Mouse (Mus musculus) mouse trophoblast stem cell (cell line): ENCODE data around the gene Cd55b.
"Not testable (repeated sequence)": the region's sequence is repeated elsewhere in the genome, so short reads cannot be mapped to it uniquely, and the experiment has no call there.

Source experiments
- in situ Hi-C, 2 experiments: fragments of 300-500 bp; cut with MseI, MboI; formaldehyde crosslinking; loops; 2 replicates in 1 of 2; 3 replicates in 1 of 2; pipeline ENCODE4 v1.15.1; 2025

The Cd55b gene

DNA sequence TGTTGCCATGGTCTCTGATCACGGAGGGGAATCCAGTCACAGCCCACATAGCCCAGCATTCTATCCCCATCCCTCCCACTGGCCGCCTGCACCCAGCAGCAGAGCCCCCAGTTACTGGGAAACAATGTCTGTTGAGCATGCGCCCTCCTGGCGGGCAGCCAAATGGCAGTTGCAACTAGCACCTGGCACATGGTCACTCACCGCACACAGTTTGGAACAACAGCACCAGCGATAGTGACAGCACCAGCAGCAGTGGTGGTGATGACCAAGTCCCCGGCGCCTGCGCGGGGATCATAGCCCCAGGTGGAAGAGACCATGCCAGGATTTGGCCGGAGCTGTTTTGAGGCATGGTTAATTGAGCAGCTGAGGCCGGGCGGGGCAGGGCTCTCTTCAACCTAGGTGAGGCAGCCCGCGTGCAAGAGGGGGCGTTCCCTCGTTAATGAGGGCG is at the start of gene Cd55b:
Gene Cd55b, minus strand, starts transcription at position 346 of the 448 bp plus-strand sequence.
- in situ Hi-C loops, result no loop called here

GRCm38 (mm10) chr1:130470074-130470473 is 47.3 kb upstream of the Cd55b start:
- in situ Hi-C loops, result no loop called here

- in situ Hi-C loops, result no loop called here
Measured at GRCm38 (mm10) chr1:130467453-130467852, 44.6 kb upstream of the Cd55b start.

- in situ Hi-C loops, result no loop called here
Measured at GRCm38 (mm10) chr1:130464173-130464572, 41.4 kb upstream of the Cd55b start.

DNA sequence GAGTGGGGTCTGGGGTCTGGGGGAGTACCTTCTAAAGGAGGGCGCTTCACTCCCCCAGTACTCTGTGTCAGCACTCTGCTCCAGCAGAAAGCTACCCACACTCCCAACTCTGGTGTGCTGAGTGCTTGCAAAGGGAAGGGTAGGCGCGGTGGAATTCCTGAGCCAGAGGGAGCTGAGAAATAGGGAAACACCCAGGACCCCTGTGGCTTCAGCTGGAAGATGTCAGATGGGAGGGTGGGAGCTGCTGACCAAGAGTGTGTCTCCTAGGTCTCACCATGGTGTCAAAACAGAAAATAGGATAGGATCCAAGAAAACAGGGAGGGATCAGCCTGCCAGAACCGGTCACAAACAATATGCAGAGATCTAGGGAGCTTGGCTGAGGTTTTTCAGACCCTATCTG is 40.1 kb upstream of the Cd55b start:
- in situ Hi-C loops, result no loop called here

DNA sequence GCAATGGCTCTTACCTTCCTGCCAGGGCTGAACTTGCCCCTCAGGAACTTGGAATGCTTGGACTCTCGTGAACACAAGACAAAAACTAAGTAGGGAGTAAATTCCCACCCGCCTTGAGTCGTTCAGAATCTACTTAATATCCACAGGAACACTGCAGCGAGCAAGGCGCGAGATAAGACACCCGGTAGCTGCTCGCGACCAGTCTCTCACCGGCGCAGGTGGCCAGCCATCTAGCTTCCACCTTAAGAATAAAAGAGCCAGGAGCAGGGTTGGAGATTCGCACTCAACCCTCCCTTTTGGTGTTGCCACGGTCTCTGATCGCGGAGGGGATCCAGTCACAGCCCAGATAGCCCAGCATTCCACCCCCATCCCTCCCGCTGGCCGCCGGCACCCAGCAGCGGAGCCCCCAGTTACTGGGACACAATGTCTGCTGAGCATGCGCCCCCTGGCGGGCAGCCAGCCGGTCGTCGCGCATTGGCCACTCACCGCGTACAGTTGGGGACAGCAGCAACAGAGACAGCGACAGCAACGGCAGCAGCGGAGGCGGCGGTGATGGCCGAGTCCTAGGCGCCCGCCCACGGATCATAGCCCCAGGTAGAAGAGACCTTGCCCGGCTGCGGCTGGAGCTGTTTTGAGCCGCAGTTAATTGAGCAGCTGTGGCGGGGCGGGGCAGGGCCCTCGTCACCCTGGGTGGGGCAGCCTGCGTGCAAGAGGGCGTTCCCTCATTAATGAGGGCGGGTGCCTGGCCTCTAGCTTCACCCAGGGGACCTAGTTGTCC is 39.5 kb upstream of the Cd55b start, which contains the start of gene Cd55:
Gene Cd55, minus strand, starts transcription at position 661 of the 778 bp plus-strand sequence.
- in situ Hi-C loops, result no loop called here

DNA sequence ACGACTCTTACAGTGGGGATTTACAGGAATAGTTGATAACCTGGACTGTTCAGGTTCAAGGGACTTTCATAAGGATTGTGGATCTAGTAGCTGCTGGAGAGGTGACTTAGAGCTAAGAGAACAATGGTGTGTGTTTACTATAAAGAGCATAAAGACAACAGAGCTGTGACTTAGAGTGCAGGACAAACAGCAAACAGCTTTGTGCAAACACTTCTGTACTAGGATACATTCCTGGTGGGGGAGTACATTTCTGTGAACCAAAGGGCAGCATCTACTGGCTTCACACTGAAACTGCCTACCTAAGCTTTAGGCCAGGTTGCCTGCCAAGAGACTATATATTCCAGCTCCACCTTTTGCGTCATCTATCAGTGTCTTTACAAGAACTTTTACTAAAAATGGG is 32.3 kb upstream of the Cd55b start:
- in situ Hi-C loops, result no loop called here

- in situ Hi-C loops, result not testable (repeated sequence)
Measured at GRCm38 (mm10) chr1:130442930-130443329, 20.1 kb upstream of the Cd55b start.

GRCm38 (mm10) chr1:130430920-130431319 is 8.1 kb upstream of the Cd55b start:
- in situ Hi-C loops, result no loop called here

DNA sequence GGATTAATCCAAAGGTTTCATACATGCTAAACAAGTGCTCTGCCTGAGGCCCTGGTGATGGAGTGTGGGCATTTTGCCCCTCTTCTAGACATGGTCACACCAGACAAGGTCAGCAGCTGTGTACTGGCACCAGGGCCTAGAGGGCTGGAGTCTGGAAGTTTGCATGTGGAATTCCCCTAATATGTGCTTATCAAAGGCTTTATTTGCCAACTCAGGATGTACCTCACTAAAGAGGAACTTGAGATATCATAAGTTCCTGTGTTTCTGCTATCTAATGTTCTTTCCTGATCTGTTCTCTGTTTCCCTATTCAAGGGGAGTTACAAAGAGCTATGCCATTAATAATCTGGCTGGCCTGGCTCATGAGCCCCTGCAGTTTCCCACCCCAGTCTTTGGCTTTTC is 5.9 kb upstream of the Cd55b start:
- in situ Hi-C loops, result not testable (repeated sequence)

DNA sequence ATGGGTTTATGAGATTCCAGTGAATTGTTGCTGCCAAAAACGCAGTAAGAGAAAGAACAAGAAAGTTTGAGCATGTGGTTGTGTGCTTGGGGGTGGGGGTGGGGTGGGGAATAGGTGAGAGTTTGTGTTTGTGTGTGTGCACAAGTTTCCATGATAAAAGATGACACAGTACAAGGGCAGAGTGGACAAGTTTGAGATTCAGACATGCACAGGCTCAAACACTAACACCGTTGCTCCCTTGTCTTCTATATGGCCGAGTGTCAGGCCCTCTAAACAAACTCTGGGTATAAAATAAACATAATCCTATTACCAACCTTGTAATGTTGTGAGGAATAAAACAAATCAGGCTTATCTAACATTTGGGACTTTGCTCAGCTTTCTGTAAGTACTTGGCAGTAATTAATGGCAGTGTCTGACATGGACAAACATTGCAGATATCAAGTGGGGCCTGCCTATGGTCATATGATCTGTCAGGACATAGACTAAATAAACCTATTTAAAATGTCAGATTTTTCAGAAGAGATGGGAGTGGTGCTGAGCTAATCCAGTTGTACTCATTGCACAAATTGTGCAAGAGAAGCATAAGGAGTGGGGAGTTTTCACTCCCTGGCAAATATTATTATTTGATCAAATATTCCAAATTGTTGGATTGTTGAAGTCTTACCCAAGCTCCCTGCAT is 4.5 kb upstream of the Cd55b start:
- in situ Hi-C loops, result not testable (repeated sequence)

- in situ Hi-C loops, result not testable (repeated sequence)
Measured at GRCm38 (mm10) chr1:130422033-130422432, 776 bp downstream of the Cd55b start.

DNA sequence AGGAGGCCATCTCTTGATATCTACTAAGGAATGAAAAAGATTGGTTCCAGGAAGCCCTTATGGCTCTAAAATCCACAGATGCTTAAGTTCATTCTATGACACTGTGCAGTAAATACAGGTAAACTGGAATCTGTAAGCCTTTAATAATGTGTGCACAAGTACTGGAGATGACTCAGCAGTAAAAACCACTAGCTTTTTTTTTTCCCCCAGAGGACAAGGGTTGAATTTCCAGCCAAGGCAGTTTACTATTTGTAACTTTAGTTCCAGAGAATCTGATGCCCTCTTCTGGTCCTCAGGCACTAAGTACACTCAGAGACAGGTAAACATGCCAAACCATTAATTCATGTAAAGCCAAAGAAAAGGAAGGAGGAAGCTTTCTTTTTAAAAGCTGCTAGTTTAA is 25.7 kb downstream of the Cd55b start:
- in situ Hi-C loops, result not testable (repeated sequence)

DNA sequence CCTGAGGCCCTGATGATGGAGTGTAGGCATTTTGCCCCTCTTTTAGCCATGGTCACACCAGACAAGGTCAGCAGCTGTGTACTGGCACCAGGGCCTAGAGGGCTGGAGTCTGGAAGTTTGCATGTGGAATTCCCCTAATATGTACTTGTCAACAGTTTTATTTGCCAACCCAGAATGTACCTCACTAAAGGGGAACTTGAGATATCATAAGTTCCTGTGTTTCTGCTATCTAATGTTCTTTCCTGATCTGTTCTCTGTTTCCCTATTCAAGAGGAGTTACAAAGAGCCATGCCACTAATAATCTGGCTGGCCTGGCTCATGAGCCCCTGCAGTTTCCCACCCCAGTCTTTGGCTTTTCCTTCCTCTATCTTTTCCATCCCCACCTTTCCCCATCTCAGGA is 35.5 kb downstream of the Cd55b start:
- in situ Hi-C loops, result not testable (repeated sequence)

GRCm38 (mm10) chr1:130377726-130378429 is 44.9 kb downstream of the Cd55b start:
- in situ Hi-C loops, result no loop called here

- in situ Hi-C loops, result loop anchor here (25.0 kb wide), 2 partner anchors 212 to 887 kb away; no protein-coding TSS in a partner anchor
Measured at GRCm38 (mm10) chr1:130374173-130374785, 48.5 kb downstream of the Cd55b start.

GRCm38 (mm10) chr1:130373398-130374083 is 49.3 kb downstream of the Cd55b start:
- in situ Hi-C loops, result loop anchor here (25.0 kb wide), 2 partner anchors 211 to 886 kb away; no protein-coding TSS in a partner anchor

GRCm38 (mm10) chr1:130371895-130372528 is 50.8 kb downstream of the Cd55b start:
- in situ Hi-C loops, result loop anchor here (25.0 kb wide), 2 partner anchors 210 to 885 kb away; no protein-coding TSS in a partner anchor

DNA sequence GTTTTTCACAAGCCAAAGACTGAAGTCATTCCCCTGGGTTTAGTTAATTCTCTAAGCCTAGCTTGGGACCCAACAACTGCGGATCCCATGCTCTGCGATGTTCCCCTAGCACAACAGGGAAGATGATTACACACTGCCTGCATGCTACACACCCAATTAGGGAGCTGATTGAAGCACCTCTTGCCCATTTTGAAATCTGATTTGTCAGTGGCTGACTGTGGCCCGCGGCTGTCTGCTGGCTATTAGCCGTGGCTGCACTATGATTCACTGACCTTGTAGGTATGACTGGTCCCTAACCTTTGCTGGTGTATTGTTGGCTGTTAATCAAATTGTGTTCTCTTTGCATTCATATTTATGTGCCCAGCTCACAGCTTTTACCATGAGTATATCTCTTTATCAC is 51.5 kb downstream of the Cd55b start:
- in situ Hi-C loops, result loop anchor here (25.0 kb wide), 2 partner anchors 209 to 884 kb away; no protein-coding TSS in a partner anchor

DNA sequence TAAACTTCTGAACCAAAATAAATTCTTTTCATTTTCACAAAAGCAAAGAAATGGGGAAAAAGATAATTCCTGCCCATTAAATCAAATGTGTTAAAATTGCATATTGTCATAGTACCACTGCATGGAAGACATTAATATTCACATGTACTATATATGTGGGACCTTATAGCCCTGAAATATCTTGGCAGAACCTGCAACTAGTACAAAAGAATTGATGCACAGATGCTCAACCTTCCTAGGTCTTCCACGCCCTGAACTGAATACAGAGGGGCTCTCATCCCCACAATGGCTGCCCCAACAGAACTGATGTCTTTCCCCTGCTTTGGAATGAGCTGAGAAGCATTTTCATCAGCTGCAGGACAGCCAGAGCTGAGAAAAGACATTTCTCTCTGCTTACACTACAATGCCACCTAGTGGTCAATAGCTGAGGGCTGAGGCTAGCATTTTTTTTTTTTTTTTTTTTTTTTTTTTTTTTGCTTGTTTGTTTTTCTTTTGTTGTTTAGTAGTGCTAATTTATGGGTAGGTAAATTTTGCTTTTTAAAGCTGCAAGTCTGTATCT is 72.7 kb downstream of the Cd55b start:
- in situ Hi-C loops, result loop anchor here (25.0 kb wide), 2 partner anchors 188 to 863 kb away; no protein-coding TSS in a partner anchor
